Mouse (Mus musculus) small intestine, adult 2 months (tissue): ENCODE data around the gene Mrvi1. TPM values are rescaled to one million over a fixed set of nuclear protein-coding genes. Genes with fewer than 3 reads are reported as not detected.

Source experiments
- H3K27ac ChIP-seq: fragments of 200-500 bp; 2 replicates; pipeline ENCODE4 v1.5.1; 2012; ENCODE audit warnings: low read depth, low read length, control low read depth, inconsistent platforms; ENCODE audit not compliant: insufficient read depth
- H3K27me3 ChIP-seq: fragments of 200-500 bp; 2 replicates; pipeline ENCODE4 v1.6.1; 2012; ENCODE audit warnings: mild to moderate bottlenecking, moderate library complexity, low read length, inconsistent platforms; ENCODE audit not compliant: control insufficient read depth, insufficient read depth
- H3K36me3 ChIP-seq: fragments of 200-500 bp; 2 replicates; pipeline ENCODE4 v1.6.1; 2012; ENCODE audit warnings: mild to moderate bottlenecking, low read length, control low read depth, inconsistent platforms; ENCODE audit not compliant: control insufficient read depth, insufficient read depth
- H3K4me1 ChIP-seq: fragments of 200-500 bp; 2 replicates; pipeline ENCODE4 v1.6.1; 2012; ENCODE audit warnings: low read length, inconsistent platforms, mixed read lengths; ENCODE audit not compliant: control insufficient read depth, insufficient read depth, insufficient read length
- H3K4me3 ChIP-seq: fragments of 200-500 bp; 2 replicates; pipeline ENCODE4 v1.5.1; 2012; ENCODE audit warnings: low read depth, mild to moderate bottlenecking, control low read depth, inconsistent platforms, low read length, moderate library complexity
- CTCF ChIP-seq: fragments of 200-500 bp; IDR thresholded peaks from 2 replicates; pipeline ENCODE4 v1.5.1; 2012; ENCODE audit warnings: low read depth, mild to moderate bottlenecking, control low read depth, inconsistent platforms, low read length, moderate library complexity, mixed read lengths; ENCODE audit not compliant: insufficient replicate concordance, insufficient read length; ENCODE audit errors: extremely low read depth
- POLR2A ChIP-seq: fragments of 200-500 bp; IDR thresholded peaks from 2 replicates; pipeline ENCODE4 v1.6.1; 2012; ENCODE audit warnings: low read depth, mild to moderate bottlenecking, control low read depth, inconsistent platforms, low read length, moderate library complexity
- WGBS: fragments of 180-500 bp; shearing (Covaris S2); methylation state at CpG from one replicate; pipeline ENCODE4 v1.1.7; 2018; 5-methylcytosine and 5-hydroxymethylcytosine counted together
- polyA plus RNA-seq: library from polyadenylated mRNA; depleted of rRNA; stranded (reverse); fragments of >200 nt; gene quantifications from 2 replicates; pipeline ENCODE4 v1.2.3, GENCODE M21; 2012

Gene Mrvi1
- polyA plus RNA-seq, 1 experiment, result 14.8 TPM

- Histone ChIP-seq H3K27me3 (no peaks in the 10 kb centered on the region), H3K4me3 (no peak overlapping the region), H3K4me1 (no peaks in the 10 kb centered on the region; the same call in 1 of the 2 replicates), H3K36me3 (no peaks in the 10 kb centered on the region), H3K27ac (no peak overlapping the region)
- TF ChIP-seq POLR2A (no peak), CTCF (no peak)
- WGBS, result 81% methylated on average over 5 of the region's 5 CpGs
These were observed 33.5 kb upstream of the Mrvi1 start for GRCm38 (mm10) chr7:111015731-111016130.

- Histone ChIP-seq H3K4me1 (no peaks in the 10 kb centered on the region; the same call in 1 of the 2 replicates), H3K27me3 (no peaks in the 10 kb centered on the region), H3K36me3 (no peaks in the 10 kb centered on the region), H3K27ac (no peak overlapping the region), H3K4me3 (no peak overlapping the region)
- 22% methylated on average over 5 of the region's 5 CpGs for WGBS
- no peak for TF ChIP-seq POLR2A
- peak; percentile 99 for TF ChIP-seq CTCF
These were observed 32.6 kb upstream of the Mrvi1 start for GRCm38 (mm10) chr7:111014893-111015292.

DNA sequence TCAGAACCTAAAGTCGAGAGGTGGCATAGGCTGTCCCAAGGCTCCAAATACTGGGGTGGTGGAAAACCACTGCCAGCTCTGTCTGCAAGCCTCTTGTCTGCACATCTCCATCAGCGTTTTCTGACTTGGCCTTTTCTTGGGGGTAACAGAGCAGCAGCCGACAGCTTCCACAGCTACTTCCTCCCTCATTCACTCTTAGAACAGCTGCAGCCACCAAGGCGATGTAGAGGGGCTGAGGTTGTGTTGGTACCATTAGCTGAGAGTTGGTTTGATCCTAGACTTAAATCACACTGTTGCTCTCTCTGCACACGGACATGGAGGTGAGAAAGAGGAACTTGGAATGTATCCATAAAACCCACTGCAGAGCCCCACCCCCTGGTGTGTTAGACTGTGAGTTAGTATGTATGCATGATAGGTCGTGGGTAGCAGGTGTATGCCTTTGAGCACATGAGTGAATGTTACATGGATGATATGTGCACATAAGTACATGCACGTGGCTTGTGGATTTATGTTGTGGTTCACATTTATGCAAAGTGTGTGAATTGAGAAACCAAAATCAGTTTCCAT is 31.9 kb upstream of the Mrvi1 start:
- Histone ChIP-seq H3K4me3 (no peak overlapping the region), H3K27me3 (no peaks in the 10 kb centered on the region), H3K36me3 (no peaks in the 10 kb centered on the region), H3K27ac (no peak overlapping the region), H3K4me1 (no peaks in the 10 kb centered on the region; the same call in 1 of the 2 replicates)
- 68% methylated on average over 7 of the region's 7 CpGs for WGBS
- TF ChIP-seq POLR2A, result no peak

DNA sequence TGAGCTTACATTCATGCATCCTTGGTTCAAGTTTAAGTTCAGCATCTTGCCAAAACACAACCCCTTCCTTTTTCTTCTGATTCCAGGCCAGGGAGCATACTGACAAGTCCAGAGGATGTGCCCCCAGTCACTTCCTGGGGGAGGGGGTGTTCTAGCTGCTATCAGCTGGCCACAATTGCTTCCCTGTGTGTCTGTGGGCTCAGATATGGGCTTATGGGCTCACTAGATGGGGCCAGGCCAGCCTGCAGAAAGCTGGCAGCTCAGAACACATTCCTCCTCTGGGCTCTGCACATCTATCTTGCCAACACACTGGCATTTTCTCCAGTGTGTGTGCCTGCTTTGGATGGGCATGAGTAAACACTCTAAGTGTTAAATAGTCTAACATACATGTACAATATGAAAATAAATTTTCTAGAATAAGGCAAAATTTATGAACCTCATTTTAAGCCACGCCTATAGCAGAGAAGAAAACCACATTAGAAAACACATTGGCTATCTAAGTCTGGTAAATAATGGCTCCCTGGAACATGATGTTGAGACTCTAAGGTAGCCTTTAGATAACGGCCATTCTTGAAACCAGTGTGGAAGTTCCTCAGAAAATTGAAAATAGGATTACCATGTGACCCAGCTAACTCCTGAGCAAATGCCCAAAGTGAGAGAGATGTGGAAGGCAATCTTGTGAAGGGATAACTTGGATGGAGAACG is 22.0 kb upstream of the Mrvi1 start:
- H3K36me3 ChIP-seq, result no peaks in the 10 kb centered on the region
- no peaks in the 10 kb centered on the region for H3K27me3 ChIP-seq
- no peak overlapping the region for H3K4me3 ChIP-seq
- TF ChIP-seq CTCF (no peak), POLR2A (no peak)
- peaks cover 5% of the 10 kb centered on the region; the same call in 1 of the 2 replicates for H3K4me1 ChIP-seq
- WGBS, result 83% methylated on average over 3 of the region's 3 CpGs
- no peak overlapping the region for H3K27ac ChIP-seq

- no peak for TF ChIP-seq POLR2A
- TF ChIP-seq CTCF, result no peak
- Histone ChIP-seq H3K27ac (no peak overlapping the region), H3K36me3 (no peaks in the 10 kb centered on the region), H3K27me3 (no peaks in the 10 kb centered on the region), H3K4me1 (peaks cover 5% of the 10 kb centered on the region; the same call in 1 of the 2 replicates), H3K4me3 (no peak overlapping the region)
- WGBS, result 63% methylated on average over 15 of the region's 15 CpGs
These were observed 16.9 kb upstream of the Mrvi1 start for GRCm38 (mm10) chr7:110998887-110999827.

- Histone ChIP-seq H3K27me3 (no peaks in the 10 kb centered on the region), H3K36me3 (no peaks in the 10 kb centered on the region), H3K4me3 (no peak overlapping the region), H3K4me1 (peaks cover 4% of the 10 kb centered on the region; the same call in 1 of the 2 replicates), H3K27ac (no peak overlapping the region)
- TF ChIP-seq POLR2A, result no peak
- no peak for TF ChIP-seq CTCF
- 81% methylated on average over 4 of the region's 4 CpGs for WGBS
These were observed 8.9 kb upstream of the Mrvi1 start for GRCm38 (mm10) chr7:110991221-110991494.
